Mouse (Mus musculus) adrenal gland, postnatal 25 days (tissue): ENCODE measurements around the gene C2cd3. TPM values are rescaled to one million over a fixed set of nuclear protein-coding genes. Genes with fewer than 3 reads are reported as not detected.

ENCODE experiments used
- DNase-seq: peaks from one replicate; pipeline ENCODE4 v3.0.0; 2021; ENCODE audit warnings: mixed read lengths
- total RNA-seq: library from RNA; stranded (reverse); gene quantifications from 2 replicates; pipeline ENCODE4 v1.2.3, GENCODE M21; 2021

Gene C2cd3
- total RNA-seq, 1 experiment from 2014 or later = 26.6 TPM

DNA sequence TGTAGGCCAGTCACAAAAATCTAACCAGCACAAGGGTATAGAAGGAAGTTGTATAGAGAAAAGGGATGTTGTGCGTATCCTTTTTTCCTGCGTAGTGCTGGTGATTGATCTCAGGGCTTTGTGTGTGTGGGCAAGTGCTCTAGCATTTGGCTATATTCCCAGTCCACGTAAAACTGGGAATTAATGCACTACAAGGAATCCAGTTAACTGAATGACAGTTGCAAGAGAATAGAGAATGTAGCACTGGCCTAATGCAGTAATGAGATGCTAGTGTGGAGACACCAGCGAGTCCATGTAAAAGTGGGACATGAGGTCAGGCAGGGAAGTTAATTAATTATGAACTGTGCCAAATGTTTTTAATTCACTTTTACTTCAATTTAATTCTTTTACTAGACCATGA is 30.7 kb downstream of the C2cd3 start:
- DNase-seq = no peak

- no peak for DNase-seq
These were observed 35.6 kb downstream of the C2cd3 start for GRCm38 (mm10) chr7:100407677-100408076.

- DNase-seq = no peak
These were observed 36.7 kb downstream of the C2cd3 start for GRCm38 (mm10) chr7:100408684-100409083.

DNA sequence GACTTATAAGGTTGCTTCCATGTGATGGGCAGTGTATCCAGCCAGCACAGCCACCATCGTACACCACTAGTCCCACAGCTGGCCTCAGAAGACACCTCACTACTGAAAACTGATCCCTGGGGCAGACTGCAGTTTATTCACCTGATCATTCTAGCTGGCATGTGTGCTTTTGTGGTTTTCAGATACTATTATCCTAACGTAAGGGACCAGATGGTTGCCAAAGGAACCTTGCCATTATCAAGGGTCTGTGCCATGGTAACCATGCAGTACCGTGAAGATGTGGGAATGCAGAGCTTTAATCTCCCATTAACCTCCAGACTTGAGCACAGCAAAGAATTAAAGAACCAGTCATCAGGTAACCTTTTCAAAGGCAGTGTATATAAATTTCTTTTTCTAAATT is 53.8 kb downstream of the C2cd3 start:
- DNase-seq = no peak

- DNase-seq = peak; percentile 41
These were observed 57.1 kb downstream of the C2cd3 start for GRCm38 (mm10) chr7:100429102-100429501.

- no peak for DNase-seq
These were observed 57.9 kb downstream of the C2cd3 start for GRCm38 (mm10) chr7:100429911-100430310.

DNA sequence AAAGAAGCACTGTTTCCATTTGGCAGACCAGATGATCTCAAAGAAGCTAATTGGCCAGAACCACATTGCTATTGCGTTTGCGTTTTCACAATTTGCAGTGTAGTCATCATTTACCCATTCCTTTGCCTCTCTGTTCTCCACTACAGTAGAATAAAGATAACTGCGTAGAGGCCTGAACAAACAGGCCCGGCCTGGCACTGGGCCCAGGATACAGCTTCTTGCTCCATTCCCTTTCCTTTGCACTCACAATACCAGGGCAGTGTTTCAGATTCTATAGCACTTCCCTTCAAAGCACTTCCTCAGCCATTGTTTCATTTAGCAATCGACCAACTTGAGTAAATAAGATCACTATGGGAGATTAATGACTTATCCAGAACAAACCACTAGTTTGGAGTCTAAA is 59.1 kb downstream of the C2cd3 start:
- peak; percentile 36 for DNase-seq

DNA sequence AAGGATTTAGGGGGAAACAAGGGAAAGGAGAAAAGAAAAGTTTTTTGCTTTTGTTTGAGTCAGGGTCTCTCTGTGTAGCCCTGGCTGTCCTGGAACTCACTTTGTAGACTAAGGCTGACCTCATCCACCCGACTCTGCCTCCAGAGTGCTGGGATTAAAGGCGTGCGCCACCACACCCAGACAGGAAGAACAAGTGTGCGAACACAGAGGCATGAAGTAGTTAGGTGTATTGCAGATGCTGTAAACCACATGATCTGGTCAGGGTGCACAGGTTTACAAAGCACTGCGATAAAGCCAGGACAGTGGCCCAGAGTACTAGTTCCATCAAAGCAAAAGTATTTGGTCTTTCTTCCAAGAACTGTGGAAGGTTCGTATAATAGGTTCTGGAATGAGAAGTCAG is 61.3 kb downstream of the C2cd3 start:
- DNase-seq = no peak

DNA sequence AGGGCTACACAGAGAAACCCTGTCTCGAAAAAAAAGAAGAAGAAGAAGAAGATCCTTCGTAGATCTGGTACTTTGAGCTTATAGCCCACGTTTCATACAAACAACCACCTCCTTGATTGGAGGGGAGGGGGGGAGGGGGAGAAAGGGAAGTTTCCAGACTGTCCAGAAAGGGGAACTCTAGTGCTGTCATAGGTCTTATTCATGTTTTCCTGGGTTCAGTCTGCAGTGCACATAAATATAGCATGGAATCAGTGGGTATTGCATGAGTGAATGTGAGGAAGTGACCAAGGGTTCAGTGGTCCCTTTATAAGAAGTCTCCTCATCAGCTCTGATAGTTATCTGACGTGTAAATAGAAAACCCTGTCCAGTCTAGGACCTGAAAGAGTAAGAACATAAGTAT is 71.7 kb downstream of the C2cd3 start:
- DNase-seq = no peak

DNA sequence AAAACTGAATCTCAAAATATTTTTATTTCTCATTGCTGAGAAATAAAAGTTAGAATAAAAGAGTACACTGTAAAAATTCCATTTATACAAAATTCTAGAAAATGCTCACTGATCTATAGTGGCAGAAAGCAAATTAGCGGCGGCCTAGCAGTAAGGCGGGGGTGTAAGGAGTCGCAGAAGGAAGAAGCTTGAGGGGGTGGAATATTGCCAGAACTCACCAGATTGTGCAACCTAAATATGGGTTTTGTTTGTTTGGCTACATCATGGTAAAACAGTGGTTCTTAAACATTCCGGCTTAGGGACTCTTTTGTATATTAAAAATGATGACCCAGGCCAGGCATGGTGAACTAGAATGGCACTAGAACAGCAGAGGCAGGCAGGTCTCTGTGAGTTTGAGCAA is 74.2 kb downstream of the C2cd3 start:
- DNase-seq = no peak

DNA sequence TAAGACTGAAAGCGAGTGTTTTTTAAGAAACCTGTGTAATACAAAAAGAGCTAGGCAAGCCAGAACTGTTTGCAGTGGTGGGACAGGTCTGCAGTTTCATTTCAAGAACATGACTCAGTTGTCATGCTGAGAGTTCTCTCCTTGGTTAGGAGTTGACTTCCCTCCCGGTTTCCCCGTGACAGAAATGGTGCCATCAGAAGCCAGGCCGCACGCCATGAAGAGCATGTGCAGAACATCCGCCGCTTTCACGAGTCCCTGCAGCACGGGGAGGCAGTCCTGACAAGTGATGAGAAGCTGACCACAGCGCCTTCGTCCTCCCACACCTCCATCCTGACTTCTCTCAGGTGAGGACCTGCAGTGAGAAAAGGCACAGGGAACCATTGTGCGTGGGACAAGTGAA is 76.5 kb downstream of the C2cd3 start:
- no peak for DNase-seq

GRCm38 (mm10) chr7:100448985-100449384 is 77.0 kb downstream of the C2cd3 start:
- no peak for DNase-seq

DNA sequence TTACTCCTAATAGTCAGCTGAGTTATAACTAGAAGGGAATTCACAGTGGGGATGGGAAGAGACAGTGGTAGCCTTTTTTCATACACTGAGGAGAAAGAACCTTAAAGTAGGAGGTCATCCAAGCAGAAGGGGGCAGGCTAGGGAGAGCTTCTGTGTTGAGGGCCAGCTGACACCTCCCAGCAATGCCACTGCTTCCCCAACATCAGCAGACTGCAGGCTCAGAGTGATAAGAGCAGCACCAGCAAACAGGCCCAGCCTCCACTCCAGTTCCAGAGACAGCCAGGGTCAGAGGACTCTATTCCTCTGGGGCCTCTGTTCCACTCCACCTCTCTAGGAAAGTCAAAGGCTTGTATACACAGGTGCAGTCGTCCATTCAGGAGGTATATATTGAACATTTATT is 86.1 kb downstream of the C2cd3 start:
- no peak for DNase-seq

GRCm38 (mm10) chr7:100459862-100460261 is 87.8 kb downstream of the C2cd3 start:
- no peak for DNase-seq

GRCm38 (mm10) chr7:100461621-100462151 is 89.7 kb downstream of the C2cd3 start:
- DNase-seq = peak; percentile 69

DNA sequence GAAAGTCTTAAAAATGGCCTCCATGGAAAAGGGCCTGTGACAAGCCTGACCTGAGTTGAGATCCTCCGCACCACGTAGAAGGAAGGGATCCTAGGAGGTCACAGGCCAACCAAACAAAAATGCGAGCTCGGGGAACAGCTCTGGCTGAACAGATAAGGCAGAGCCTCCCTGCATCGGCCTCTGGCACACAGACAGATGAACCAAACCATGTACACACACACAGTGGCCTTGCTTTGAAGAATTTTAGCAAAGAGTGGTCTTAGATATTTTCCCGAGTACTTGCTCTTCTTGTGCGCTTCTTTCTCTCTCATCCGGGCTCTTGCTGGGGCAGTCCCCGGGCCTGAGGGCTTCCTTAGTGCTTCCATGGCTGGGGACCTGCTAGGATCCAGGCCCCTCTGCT is 91.2 kb downstream of the C2cd3 start:
- DNase-seq = no peak

GRCm38 (mm10) chr7:100463757-100464156 is 91.7 kb downstream of the C2cd3 start:
- no peak for DNase-seq

DNA sequence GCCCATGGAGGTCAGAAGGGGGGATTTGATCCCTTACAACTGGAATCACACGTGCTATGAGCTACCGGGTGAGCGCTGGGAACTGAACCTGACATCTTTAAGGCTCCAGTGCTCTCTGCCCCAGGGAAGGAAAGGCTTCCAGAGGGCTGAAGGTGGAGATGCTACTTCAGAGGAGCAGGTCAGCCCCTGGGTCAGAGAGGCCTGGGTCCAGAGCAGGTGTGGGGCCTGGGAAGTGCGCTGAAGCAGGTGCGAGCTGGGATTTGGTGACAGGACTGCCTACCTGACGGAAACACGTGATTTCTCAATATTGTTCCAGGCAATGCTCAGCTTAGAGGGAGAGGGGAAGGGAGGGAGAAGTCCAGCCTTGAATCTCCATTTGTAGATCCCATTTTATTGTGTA is 92.2 kb downstream of the C2cd3 start:
- DNase-seq = no peak

- DNase-seq = no peak
These were observed 93.2 kb downstream of the C2cd3 start for GRCm38 (mm10) chr7:100465248-100465647.

DNA sequence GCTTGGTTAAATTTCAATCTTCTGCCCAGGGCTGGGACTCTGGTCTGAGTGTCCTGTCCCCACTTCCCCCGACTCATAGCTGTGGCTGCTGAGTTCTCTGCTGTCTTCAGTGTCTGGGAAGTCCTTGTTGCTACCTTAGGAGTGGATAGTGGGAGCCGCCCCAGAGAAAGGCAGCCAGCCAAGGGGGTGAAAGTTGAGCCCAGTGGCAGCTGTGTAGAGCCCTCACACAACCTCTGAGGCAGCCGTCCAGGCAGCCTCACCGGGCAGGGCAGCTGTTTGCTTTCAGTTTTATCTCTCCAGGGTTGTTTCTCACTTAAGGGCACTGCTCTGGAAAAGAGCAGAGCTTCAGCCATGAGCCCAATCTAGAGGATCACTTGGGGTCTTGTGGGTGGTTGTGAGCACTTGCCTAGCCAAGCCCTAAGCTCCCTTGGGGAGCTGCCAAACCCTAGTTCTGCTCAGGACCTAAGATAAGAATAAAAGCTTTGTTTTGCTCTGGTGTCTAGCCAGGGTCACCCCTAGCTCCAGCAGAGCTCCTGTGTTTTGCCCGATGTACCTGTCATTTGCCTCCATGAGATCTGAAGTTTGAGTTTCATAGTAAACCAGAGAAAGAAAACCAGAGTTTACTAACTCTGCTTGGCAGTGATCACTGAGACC is 93.8 kb downstream of the C2cd3 start:
- peak; percentile 76 for DNase-seq

DNA sequence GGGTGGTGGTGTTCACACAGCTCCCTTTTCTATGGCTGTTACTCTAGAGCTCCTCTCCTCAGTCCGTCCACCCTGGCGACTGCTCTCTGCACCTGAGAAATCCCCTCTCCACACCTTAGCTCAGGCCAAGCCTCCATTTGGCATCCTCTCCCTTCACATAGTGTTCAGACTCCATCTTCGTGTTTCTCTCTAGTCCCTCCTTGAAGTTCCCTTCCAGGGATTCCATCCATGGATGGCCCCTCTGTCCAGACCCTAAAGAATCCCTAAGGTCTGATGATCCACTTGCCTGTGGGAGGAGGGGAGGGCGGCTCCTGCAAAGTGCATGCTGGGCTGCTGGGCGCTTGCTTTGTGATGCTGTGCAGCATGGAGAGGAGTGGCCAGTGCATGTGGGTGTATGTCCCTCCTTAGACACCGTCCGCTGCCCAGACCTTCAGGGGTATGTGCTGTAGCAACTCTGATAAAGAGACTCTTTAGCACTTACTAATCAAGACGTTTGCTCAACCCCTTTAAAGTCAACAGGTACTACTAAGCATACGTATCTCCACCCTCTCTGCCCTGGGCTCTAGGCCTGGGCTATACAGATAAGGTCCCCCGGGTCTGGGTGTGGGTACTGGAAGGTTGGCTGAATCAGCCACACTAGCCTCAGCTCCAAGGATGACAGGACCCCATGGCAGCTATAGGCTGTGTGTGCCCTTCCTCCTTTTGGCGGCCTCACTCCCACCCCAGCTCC is 94.9 kb downstream of the C2cd3 start:
- DNase-seq = no peak

DNA sequence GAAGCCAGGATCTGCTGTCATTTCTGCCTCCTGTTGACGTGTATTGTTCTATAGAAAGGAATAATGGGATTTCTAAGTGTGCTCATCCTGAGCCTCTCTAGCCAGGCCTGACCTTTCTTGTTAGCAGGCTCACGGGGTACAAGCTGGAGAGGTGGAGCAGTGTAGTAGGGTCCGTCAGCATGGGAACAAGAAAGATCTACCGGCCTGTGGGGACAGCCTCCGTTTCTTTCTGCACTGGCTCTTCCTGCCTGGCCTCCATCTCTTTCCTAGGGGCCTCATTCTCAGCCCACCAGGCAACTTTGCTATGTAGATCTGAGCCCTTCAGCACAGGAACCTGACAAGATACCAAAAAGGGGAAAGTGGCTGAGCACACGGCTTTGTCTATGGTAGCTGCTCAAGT is 96.7 kb downstream of the C2cd3 start:
- DNase-seq = no peak

DNA sequence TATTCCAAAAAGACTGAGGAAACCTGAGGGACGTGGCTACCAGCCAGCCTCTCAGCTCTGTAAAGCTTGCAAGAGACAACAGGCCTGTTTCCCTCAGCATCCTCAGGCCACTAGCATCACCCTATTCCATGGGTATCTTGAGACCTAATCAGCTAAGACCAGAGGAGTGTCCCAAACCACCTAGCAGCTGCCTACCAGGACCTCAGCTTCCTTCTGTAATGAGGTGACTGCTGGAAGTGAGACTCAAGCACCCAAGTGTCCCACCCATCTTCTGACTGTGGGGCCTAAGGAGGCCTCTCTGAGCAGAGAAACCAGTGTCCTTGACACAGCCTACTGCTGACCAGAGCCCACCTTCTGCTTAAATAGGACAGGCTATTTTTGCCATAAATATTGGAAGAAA is 97.5 kb downstream of the C2cd3 start:
- DNase-seq = no peak
